Mouse (Mus musculus) left cerebral cortex, adult 2 months (tissue): ENCODE results near the gene Ints3. TPM values are rescaled to one million over a fixed set of nuclear protein-coding genes. Genes with fewer than 3 reads are reported as not detected.

Experiments
- DNase-seq, 2 experiments: peaks; one replicate each; pipeline ENCODE4 v3.0.0; 2021 to 2022; ENCODE audit warnings: low spot score in 2 of 2, mixed read lengths in 1 of 2; ENCODE audit errors: extremely low spot score in 1 of 2
- H3K27ac ChIP-seq: fragments of 200-600 bp; 2 replicates; pipeline ENCODE4 v1.8.1; 2022
- H3K4me3 ChIP-seq: fragments of 200-600 bp; 2 replicates; pipeline ENCODE4 v1.8.1; 2022
- CTCF ChIP-seq: fragments of 200-600 bp; IDR thresholded peaks from 2 replicates; pipeline ENCODE4 v1.8.1; 2022; ENCODE audit warnings: antibody characterized with exemption, mild to moderate bottlenecking, moderate library complexity
- intact Hi-C: fragments of 180-260 bp; cut with DNase I; formaldehyde crosslinking; loops from one replicate; pipeline ENCODE4 v1.15.1; 2025
- total RNA-seq, 2 experiments: library from RNA; stranded (reverse); gene quantifications; 2 replicates each; pipeline ENCODE4 v1.2.3; 2021

Ints3 gene
- total RNA-seq, 2 experiments from 2014 or later, result 62.1 to 65.7 TPM

DNA sequence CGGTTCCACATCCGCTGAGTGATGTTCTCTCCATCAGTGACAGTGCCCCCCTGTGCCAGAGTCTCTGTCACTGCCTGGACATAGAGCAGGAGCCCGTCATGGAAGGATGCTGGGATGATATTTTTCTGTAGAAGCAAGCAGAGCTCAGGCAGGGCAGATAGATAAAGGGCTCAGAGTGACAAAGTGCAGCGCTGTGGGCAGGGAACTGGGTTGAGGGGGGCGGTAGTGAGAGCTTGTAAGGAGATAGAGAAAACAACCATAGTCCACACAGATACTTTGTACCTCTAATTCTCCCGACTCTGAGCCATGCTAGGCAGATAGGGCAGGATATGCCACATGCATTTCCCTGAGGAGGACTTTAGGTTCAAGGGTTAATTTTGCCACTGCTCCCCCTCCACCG, 29.2 kb upstream of the Ints3 start:
- DNase-seq, result no peak
- Histone ChIP-seq H3K4me3 (no peak overlapping the region), H3K27ac (no peak overlapping the region)
- TF ChIP-seq CTCF, result no peak; the same call in none of the 2 replicates
- intact Hi-C loops, result no loop called here

DNA sequence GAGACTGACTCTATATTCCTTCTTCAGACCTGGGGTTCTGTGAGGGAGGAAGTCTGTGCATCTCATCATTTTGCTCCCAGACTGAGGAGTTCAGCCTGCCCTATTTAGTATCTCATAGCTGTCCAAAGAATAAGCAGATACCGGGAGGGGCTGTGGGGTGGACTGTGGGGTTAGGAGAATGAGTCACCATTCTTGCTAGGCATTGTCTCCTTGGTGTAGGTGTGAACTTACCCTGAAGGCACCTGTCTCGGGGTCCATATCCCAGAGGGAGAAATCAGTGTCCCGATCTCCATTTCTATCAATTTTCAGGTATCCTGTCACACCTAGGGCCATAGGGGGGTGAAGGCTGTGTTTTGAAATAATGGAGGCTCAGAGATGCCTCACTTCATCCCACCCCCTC, 28.5 kb upstream of the Ints3 start:
- DNase-seq, result no peak
- intact Hi-C loops, result no loop called here
- H3K4me3 ChIP-seq, result no peak overlapping the region
- H3K27ac ChIP-seq, result no peak overlapping the region
- no peak for TF ChIP-seq CTCF

DNA sequence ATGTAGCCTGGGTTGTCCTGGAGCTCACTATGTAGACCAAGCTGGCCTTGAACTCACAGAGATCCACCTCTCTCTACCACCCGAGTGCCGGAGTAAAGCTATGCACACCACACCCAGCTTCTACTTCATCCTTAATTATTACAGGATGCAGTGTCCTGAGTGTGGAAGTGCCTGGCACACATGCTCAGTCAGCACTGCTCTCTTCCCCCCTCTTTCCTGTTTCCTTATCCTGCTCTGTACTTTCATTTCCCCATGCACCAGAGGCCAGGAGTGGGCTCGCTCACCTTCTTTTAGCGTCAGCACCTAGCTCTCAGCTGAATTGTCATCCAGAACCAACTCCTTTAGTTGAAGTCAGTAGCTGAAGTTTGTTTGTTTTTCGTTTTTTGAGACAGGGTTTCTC, 26.9 kb upstream of the Ints3 start:
- no peak overlapping the region for H3K4me3 ChIP-seq
- intact Hi-C loops, result no loop called here
- TF ChIP-seq CTCF, result no peak
- DNase-seq, result no peak
- H3K27ac ChIP-seq, result no peak overlapping the region

DNA sequence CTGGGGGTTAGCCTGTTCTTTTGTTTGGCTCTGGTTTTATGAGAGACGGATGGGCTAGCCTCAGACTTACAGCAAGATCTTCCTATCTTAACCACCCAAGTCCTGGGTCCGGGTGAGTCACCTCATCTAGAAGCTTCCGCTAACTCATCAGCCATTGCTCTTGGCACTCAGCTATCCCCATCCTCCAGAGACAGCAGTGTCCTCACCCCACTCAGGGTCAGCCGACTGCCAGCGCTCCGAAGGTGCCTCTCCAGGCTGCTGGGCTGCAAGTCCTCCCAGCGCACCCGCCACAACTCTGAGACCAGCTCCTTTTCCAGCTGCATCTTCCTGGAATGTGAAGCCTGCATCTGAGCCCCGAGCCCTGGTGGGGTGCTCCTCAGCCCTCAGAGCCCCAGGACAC, 26.3 kb upstream of the Ints3 start:
- no peak for TF ChIP-seq CTCF
- DNase-seq, result no peak
- H3K27ac ChIP-seq, result no peak overlapping the region
- intact Hi-C loops, result no loop called here
- H3K4me3 ChIP-seq, result no peak overlapping the region

DNA sequence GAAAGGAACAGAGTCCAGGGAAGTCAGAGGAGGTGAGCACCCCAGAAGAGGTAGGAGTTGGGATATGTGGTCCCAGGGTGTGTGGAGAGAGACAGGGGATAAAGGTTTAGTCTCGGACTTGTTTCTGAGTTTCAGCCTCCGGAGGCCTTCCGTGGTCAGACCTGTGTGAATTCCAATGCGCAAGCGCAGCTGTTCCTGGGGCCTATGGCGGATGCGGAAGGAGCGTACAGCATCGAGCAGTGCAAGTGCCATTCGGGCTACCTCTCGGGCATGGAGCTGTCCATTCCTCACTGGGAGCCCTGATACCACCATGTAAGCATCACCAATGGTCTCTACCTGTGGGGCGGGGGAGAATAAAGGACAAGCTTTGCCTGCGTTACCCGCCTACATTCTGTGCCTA, 21.5 kb upstream of the Ints3 start:
- TF ChIP-seq CTCF, result no peak
- no peak for DNase-seq
- no peak overlapping the region for H3K4me3 ChIP-seq
- intact Hi-C loops, result no loop called here
- H3K27ac ChIP-seq, result no peak overlapping the region

DNA sequence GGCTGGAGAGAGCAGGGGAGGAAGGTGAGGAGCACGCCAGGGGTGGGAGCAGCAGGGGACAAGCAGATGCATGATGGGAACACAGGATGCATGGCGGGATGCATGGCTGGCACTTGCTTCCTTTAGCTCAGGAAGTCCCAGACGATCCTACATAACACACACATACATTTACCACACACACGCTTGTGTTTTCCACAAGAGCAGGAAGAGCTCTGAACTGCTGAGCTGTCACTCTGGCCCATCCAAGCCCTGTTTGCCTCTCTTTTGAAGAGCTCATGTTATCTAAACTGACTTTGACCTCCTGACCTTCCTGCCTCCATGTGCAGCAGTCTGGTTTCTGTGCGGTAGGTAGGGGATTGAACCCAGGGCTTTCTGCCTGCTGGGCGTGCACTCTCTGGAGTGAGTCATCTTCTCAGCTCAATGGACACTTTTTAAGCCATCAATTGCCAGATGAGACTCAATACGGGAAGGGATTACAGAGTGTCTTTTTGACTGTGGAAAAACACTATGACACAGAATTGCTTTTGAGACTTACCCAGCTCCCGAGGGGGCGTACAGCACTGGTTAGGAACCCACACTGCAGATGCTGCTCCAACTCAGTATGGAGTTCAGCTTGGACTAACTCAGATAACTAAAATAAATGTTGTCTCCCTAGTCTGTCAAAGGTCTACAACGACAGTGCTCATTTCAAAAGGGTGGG, 18.1 kb upstream of the Ints3 start:
- peak overlapping the region; percentile 61; the same call in 1 of the 2 replicates for H3K27ac ChIP-seq
- intact Hi-C loops, result no loop called here
- peak in 1 of 2 experiments; percentile 36 for DNase-seq
- H3K4me3 ChIP-seq, result no peak overlapping the region
- TF ChIP-seq CTCF, result no peak

DNA sequence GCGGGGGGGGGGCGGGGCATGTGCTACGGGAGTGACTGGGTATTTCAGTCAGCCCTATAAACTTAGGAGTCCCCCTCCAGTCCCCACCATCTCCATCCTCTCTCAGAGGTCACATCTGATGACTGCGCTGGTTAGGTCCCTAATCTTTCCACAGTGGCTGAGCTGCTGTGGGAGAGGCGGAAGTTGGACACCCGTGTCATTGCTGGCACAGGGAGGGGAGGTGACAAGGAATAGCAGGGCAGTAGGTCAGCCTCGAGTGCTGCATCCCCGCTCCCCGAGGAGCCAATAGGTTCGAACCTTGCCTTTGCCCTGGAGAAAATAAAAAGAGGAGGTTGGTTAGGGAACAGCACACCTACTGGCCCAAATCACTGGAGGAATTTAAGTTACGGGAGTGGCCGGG, 17.5 kb upstream of the Ints3 start:
- no peak for DNase-seq
- no peak for TF ChIP-seq CTCF
- intact Hi-C loops, result no loop called here
- H3K4me3 ChIP-seq, result no peak overlapping the region
- H3K27ac ChIP-seq, result peak overlapping the region; percentile 61; the same call in 1 of the 2 replicates

DNA sequence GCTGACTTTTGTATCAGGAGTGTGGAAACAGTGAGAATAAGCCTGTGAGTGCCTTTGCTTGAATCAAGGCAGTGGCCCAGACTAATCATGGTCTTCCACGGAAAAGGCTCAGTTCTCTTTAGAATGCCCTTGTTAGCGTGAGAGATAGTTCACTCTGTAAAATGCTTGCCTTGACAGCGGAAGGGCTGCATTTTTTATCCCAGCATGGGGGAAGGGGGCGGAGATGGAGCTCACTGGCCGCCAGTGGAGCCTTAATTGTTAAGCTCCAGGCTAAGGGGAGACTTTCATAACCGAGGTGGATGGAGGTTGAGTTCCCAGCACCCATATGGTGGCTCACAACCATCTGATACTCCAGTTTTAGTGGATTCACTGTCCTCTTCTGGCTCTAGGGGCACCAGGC, 15.2 kb upstream of the Ints3 start:
- DNase-seq, result no peak
- intact Hi-C loops, result no loop called here
- no peak for TF ChIP-seq CTCF
- Histone ChIP-seq H3K4me3 (no peak overlapping the region), H3K27ac (no peak overlapping the region)

DNA sequence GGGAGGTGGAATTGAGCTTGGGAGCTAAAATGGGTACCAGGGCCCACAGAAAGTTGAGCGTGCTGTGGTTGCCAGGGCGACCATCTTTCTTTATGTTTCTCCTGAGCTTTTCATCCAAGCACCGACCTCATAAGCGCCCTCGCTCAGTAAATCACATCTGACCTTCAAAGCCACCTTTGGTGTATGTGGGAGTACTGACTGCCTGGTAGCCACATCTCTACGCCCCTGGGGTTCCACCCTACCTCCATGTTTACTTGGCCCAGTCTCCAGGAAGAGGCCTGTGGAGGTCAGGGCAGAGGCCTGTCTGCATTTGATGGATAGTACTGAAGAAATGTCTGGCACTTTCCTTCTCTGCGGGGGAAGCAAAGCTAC, 13.7 kb upstream of the Ints3 start:
- H3K4me3 ChIP-seq, result no peak overlapping the region; the same call in 1 of the 2 replicates
- intact Hi-C loops, result no loop called here
- peak overlapping the region; percentile 60 for H3K27ac ChIP-seq
- DNase-seq, result no peak
- TF ChIP-seq CTCF, result no peak

DNA sequence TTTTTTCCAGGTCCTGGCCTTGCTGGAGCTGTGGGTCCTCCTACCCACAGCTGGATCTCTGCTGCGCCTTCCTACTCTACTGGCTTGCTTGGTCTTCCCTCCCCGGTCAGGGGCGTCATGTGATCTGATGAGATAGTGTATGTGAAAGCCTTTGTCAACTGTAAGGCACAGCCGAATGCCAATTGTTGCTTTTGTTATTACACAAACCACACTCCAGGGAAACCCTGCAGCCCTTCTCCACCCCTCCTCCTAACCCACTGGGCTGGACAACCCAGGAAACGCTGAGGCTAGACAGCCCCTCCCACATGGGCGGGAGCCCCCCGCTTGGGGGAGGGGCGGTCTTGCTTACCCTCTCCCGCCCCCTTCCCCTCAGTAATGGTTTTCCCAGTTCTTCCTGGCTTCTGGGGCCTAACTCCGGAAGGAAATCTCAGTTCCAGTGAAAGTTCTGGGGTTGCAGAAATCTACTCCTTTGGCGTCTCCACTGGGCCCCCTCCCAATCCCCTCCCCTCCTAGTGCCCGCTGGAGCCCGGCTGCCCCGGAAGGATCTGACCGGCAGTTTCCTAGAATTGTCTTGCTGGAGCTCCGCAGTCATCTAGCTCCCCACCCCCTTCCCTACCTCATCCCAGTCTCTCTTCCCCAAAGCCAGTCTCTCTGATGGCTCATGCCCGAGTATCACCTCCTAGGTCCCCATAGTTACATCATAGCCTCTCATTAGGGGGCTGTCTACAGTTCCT, 13.1 kb upstream of the Ints3 start:
- peak overlapping the region; percentile 20 for H3K4me3 ChIP-seq
- intact Hi-C loops, result no loop called here
- DNase-seq, result peak; percentile 36 to 56
- no peak for TF ChIP-seq CTCF
- H3K27ac ChIP-seq, result peak overlapping the region; percentile 60

DNA sequence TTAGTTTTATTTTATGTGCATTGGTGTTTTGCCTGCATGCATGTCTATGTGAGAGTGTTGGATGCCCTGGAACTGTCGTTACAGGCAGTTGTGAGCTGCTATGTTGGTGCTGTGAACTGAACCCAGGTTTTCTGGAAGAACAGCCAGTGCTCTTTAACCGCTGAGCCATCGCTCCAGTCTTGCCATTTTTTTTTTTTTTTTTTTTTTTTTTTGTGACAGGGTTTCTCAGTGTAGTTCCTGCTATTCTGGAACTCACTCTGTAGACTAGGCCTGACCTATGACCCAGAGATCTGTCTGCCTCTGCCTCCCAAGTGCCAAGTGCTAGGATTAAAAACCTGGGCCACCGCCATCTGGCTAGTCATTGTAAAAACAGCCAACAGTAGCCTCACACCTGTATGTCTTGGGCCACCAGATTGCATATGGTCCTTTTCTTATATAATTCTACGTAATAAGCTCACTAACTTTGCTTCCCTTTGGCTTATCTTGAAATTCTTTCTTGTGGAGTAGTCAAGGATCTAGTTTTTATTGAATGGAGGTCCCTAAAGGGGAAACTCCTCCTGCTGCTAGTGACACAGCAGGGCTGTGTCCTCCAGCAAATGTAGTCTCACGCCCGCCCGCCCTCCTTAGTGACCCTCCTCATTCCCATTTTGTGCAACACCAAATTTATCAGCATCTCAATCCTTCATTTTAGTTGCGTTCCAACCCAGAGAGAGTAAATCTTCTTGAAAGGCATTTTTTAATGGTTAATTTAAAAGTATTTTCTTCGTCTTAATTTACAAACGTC, 12.2 kb upstream of the Ints3 start:
- Histone ChIP-seq H3K27ac (peak overlapping the region; percentile 60), H3K4me3 (peak overlapping the region; percentile 20)
- TF ChIP-seq CTCF, result no peak
- DNase-seq, result no peak
- intact Hi-C loops, result no loop called here

DNA sequence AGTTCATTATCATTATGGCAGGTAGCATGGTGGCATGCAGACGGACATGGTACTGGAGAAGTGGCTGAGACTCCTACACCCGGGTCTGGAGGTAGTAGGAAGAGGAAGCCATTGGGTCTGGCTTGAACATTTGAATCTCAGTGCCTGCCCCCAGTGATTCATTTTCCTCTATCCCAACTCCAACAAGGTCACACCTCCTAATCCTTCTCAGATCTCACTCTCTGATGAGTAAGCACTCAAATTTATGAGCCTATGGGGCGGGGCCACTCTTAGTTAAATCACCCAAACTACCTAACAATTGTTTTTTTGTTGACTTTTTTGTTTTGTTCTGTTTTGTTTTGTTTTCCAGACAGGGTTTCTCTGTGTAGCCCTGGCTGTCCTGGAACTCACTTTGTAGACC, 10.6 kb upstream of the Ints3 start:
- TF ChIP-seq CTCF, result no peak
- DNase-seq, result no peak
- Histone ChIP-seq H3K4me3 (no peak overlapping the region), H3K27ac (no peak overlapping the region)
- intact Hi-C loops, result no loop called here
